ENCODE assay signal across 9 mouse cellular contexts in the genomic region with DNA sequence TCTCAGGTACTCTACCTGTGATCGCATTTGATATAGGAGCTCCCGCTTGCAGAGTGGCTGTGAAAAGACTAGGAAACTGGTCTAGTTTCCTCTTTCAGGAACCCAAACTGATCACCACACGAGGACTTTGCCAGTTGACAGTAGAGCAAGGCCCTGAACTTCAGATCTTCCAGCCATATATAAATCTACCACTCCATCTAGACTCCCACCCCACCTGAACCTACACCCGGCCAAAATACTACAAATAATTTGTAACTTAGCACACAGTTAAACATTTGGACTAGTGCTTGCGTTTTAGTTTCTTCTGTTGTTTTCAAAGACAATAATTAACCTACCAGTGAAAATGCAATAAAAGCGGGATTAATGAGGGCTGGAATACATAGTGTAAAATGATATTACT. TPM values are rescaled to one million over a fixed set of nuclear protein-coding genes. Genes with fewer than 3 reads are reported as not detected.
DNase-seq lines count a peak whose midpoint lies in the region; ATAC-seq and TF ChIP-seq lines count a peak whose summit lies in the region.
"Had no signal": no experiment of that assay in that cellular context is flagged by ENCODE, and none has a peak within 500 bp of the region (broad histone marks: within the 10 kb centered on the region; RNA-seq: fewer than 3 reads in every experiment).

No protein-coding gene starts in this region.

- no peaks in the 10 kb centered on the region for H3K9me3 ChIP-seq in heart, embryonic 12.5 days (replicated peaks)
- no peaks in the 10 kb centered on the region for H3K9me3 ChIP-seq in MEL (replicated peaks; ENCODE audit: insufficient read depth, low read length)
- H3K9me3 ChIP-seq in forebrain, postnatal 0 days (ENCODE audit: low read length) = no peaks in the 10 kb centered on the region
- H3K9me3 ChIP-seq in liver, embryonic 16.5 days (replicated peaks; ENCODE audit: control insufficient read depth, low read length) = no peaks in the 10 kb centered on the region

- no peak overlapping the region for H3K27ac ChIP-seq in heart, embryonic 12.5 days (ENCODE audit: poor library complexity, severe bottlenecking)
- no peak overlapping the region for H3K27ac ChIP-seq in MEL (ENCODE audit: control insufficient read depth, low read depth, low read length)
- H3K27ac ChIP-seq in forebrain, postnatal 0 days (ENCODE audit: low read depth, low read length) = no peak overlapping the region
- H3K27ac ChIP-seq in liver, embryonic 16.5 days (ENCODE audit: low read length) = no peak overlapping the region

- H3K79me2 ChIP-seq in MEL (ENCODE audit: control insufficient read depth, insufficient read depth, low read length, poor library complexity) = peaks cover 12% of the 10 kb centered on the region

- no peak for ATAC-seq in heart, embryonic 12.5 days (ENCODE audit: insufficient number of reproducible peaks, low FRiP score)
- peak; percentile 5; the same call in 1 of the 2 replicates for ATAC-seq in forebrain, postnatal 0 days
- no peak for ATAC-seq in liver, embryonic 16.5 days (ENCODE audit: low read depth)
- ATAC-seq in activated CD4-positive, CD25-positive, alpha-beta regulatory T cell, adult 4 months = no peak

- TF ChIP-seq POLR2A in MEL (IDR thresholded peaks at IDR 0.05; ENCODE audit: control insufficient read depth in 1 of 2, insufficient read depth in 1 of 2, low read depth in 1 of 2, low read length in 2 of 2, poor library complexity in 1 of 2) = no peak

- H3K4me1 ChIP-seq in heart, embryonic 12.5 days (replicated peaks) = peaks cover 9% of the 10 kb centered on the region
- peaks cover 6 to 11% of the 10 kb centered on the region in 2 experiments for H3K4me1 ChIP-seq in MEL (ENCODE audit: control insufficient read depth in 1 of 2, insufficient read depth in 2 of 2, low read length in 2 of 2)
- peaks cover 7% of the 10 kb centered on the region; the same call in 1 of the 2 replicates for H3K4me1 ChIP-seq in forebrain, postnatal 0 days (ENCODE audit: insufficient read depth)
- H3K4me1 ChIP-seq in liver, embryonic 16.5 days (ENCODE audit: control insufficient read depth, low read depth, low read length) = peaks cover 7% of the 10 kb centered on the region

- peak overlapping the region; percentile 95; the same call in 1 of the 2 replicates for H3K4me3 ChIP-seq in heart, embryonic 12.5 days
- peak overlapping the region in 1 of 2 experiments; percentile 1; a peak in 2 of 4 replicates for H3K4me3 ChIP-seq in MEL (ENCODE audit: control insufficient read depth in 1 of 2, insufficient read depth in 1 of 2, low read depth in 2 of 2, low read length in 2 of 2)
- H3K4me3 ChIP-seq in forebrain, postnatal 0 days (ENCODE audit: low read depth, low read length) = peak overlapping the region; percentile 63
- H3K4me3 ChIP-seq in liver, embryonic 16.5 days (ENCODE audit: low read depth, low read length) = peak overlapping the region; percentile 94; the same call in 1 of the 2 replicates

- H3K9ac ChIP-seq in heart, embryonic 12.5 days = no peak overlapping the region
- peak overlapping the region; percentile 28; the same call in 1 of the 2 replicates for H3K9ac ChIP-seq in MEL (ENCODE audit: control insufficient read depth, low read depth, low read length, poor library complexity, severe bottlenecking)
- no peak overlapping the region for H3K9ac ChIP-seq in forebrain, postnatal 0 days
- no peak overlapping the region for H3K9ac ChIP-seq in liver, embryonic 16.5 days (ENCODE audit: low read depth, low read length)

- DNase-seq in heart, postnatal 14 days = no peak
- DNase-seq in MEL (ENCODE audit: low read depth, low spot score) = no peak
- DNase-seq in forebrain, postnatal 0 days = no peak
- no peak for DNase-seq in layer of hippocampus, postnatal 25 days (ENCODE audit: extremely low spot score in 1 of 2, low spot score in 1 of 2)
- DNase-seq in layer of hippocampus, adult 8-10 months (ENCODE audit: low spot score in 2 of 2) = no peak

- peak overlapping the region; percentile 82; the same call in 1 of the 2 replicates for H3K4me2 ChIP-seq in heart, embryonic 12.5 days
- H3K4me2 ChIP-seq in forebrain, postnatal 0 days (ENCODE audit: low read depth) = peak overlapping the region; percentile 94
- H3K4me2 ChIP-seq in liver, embryonic 16.5 days (ENCODE audit: low read depth, low read length) = peak overlapping the region; percentile 78

- intact Hi-C loops in heart, postnatal 14 days (cut with DNase I) = no loop called here

- TF ChIP-seq RAD21 in MEL (IDR thresholded peaks at IDR 0.05; ENCODE audit: low read depth, low read length) = no peak

- no peak for TF ChIP-seq EP300 in MEL (IDR thresholded peaks at IDR 0.05; ENCODE audit: low read depth in 1 of 2, low read length in 2 of 2)

- 86% methylated on average over 6 of the region's 6 CpGs for WGBS in heart, embryonic 12.5 days
- WGBS in forebrain, postnatal 0 days = 84% methylated on average over 6 of the region's 6 CpGs
- 76% methylated on average over 6 of the region's 6 CpGs for WGBS in liver, embryonic 16.5 days (ENCODE audit: insufficient replicate concordance)

- H3K36me3 ChIP-seq in heart, embryonic 12.5 days = peaks cover 5% of the 10 kb centered on the region; the same call in 1 of the 2 replicates
- H3K36me3 ChIP-seq in MEL (ENCODE audit: control insufficient read depth in 1 of 2, insufficient read depth in 2 of 2, low read length in 2 of 2) = peaks cover 0 to 18% of the 10 kb centered on the region in 2 experiments; a peak in 2 of 4 replicates
- H3K36me3 ChIP-seq in forebrain, postnatal 0 days (ENCODE audit: insufficient read depth) = no peaks in the 10 kb centered on the region
- H3K36me3 ChIP-seq in liver, embryonic 16.5 days (ENCODE audit: control insufficient read depth, insufficient read depth) = no peaks in the 10 kb centered on the region

- H3K27me3 ChIP-seq in heart, embryonic 12.5 days (replicated peaks) = 0 out of 2 replicates have a peak, but pooled peaks cover 8% of the 10 kb centered on the region
- H3K27me3 ChIP-seq in MEL (ENCODE audit: control insufficient read depth in 1 of 2, insufficient read depth in 2 of 2, low read length in 2 of 2) = no peaks in the 10 kb centered on the region; a peak in 1 of 4 replicates
- H3K27me3 ChIP-seq in forebrain, postnatal 0 days (ENCODE audit: insufficient read depth, low read length) = no peaks in the 10 kb centered on the region; the same call in 1 of the 2 replicates
- no peaks in the 10 kb centered on the region; the same call in 1 of the 2 replicates for H3K27me3 ChIP-seq in liver, embryonic 16.5 days (ENCODE audit: control insufficient read depth, insufficient read depth, low read depth, low read length)

- no peak for TF ChIP-seq CTCF in MEL (IDR thresholded peaks at IDR 0.05 in 2 of 3, conservative IDR thresholded peaks at IDR 0.05 in 1 of 3; ENCODE audit: control insufficient read depth in 1 of 3, insufficient read depth in 1 of 3, low read depth in 2 of 3, low read length in 3 of 3, poor library complexity in 1 of 3, severe bottlenecking in 1 of 3)
- TF ChIP-seq CTCF in forebrain, postnatal 0 days (IDR thresholded peaks at IDR 0.05; ENCODE audit: low read depth) = no peak

TF ChIP-seq in MEL, 35 proteins besides CTCF, POLR2A, EP300 and RAD21 (continues in another document):
- TF ChIP-seq TCF12 (IDR thresholded peaks at IDR 0.05; ENCODE audit: low read depth, low read length) = no peak
- TF ChIP-seq ZNF384 (IDR thresholded peaks at IDR 0.05; ENCODE audit: low read depth, low read length) = no peak
- no peak for TF ChIP-seq MEF2A (IDR thresholded peaks at IDR 0.05; ENCODE audit: extremely low read depth, insufficient replicate concordance, low read depth, low read length, poor library complexity, severe bottlenecking)
- no peak for TF ChIP-seq TAL1 (IDR thresholded peaks at IDR 0.05; ENCODE audit: low read length)

RNA-seq across cellular contexts. Expression of a gene that starts 0.4 kb away (rescaled TPM):
- polyA plus RNA-seq in heart, embryonic 12.5 days (2016; fragmentation: Nextera tagmentation; extraction: Ambion mirVana) = 18.2 and 19.0 TPM in 2 replicates
- total RNA-seq in heart, postnatal 14 days (2021) = 1 to 10 TPM; 1.2 to 1.6 TPM
- 12.1 and 14.0 TPM in 2 replicates for total RNA-seq in MEL (2012; rRNA removed)
- polyA plus RNA-seq in MEL (2012; ENCODE audit: insufficient read depth in 1 of 2, insufficient read length in 2 of 2, low read depth in 1 of 2, low replicate concordance in 2 of 2, missing spikeins in 1 of 2) = 10 to 100 TPM in 1 of 2 experiments, not detected in 1; 14.4 TPM
- 3.8 and 4.3 TPM in 2 replicates for total RNA-seq in forebrain, postnatal 0 days (2014; rRNA removed)
- 3.2 and 4.4 TPM in 2 replicates for polyA plus RNA-seq in forebrain, postnatal 0 days (2015; fragmentation: Nextera tagmentation; extraction: Ambion mirVana)
- polyA plus RNA-seq in liver, embryonic 16.5 days (2015; fragmentation: Nextera tagmentation; extraction: Ambion mirVana) = 7.8 and 7.9 TPM in 2 replicates
- 10 to 100 TPM in 1 of 2 experiments, 1 to 10 TPM in 1; 7.0 to 10.1 TPM for polyA plus RNA-seq in activated CD4-positive, CD25-positive, alpha-beta regulatory T cell, adult 4 months (2017; shearing (Covaris generic))
- 1 to 10 TPM; 1.2 to 2.0 TPM for total RNA-seq in layer of hippocampus, postnatal 25 days (2021)
- 1 to 10 TPM; 1.8 to 3.4 (median 2.5) TPM for total RNA-seq in layer of hippocampus, adult 8-10 months (2022)

RNA-seq across cellular contexts. Expression of a gene that starts 43.9 kb away (rescaled TPM):
- polyA plus RNA-seq in heart, embryonic 12.5 days (2016; fragmentation: Nextera tagmentation; extraction: Ambion mirVana) = 307 and 309 TPM in 2 replicates
- 100 to 1,000 TPM; 314 to 320 TPM for total RNA-seq in heart, postnatal 14 days (2021)
- total RNA-seq in MEL (2012; rRNA removed) = 0.15 TPM in 1 of 2 replicates, not detected in the other
- polyA plus RNA-seq in MEL (2012; ENCODE audit: insufficient read depth in 1 of 2, insufficient read length in 2 of 2, low read depth in 1 of 2, low replicate concordance in 2 of 2, missing spikeins in 1 of 2) = under 1 TPM in 1 of 2 experiments, not detected in 1; 0.28 TPM
- 549 and 619 TPM in 2 replicates for total RNA-seq in forebrain, postnatal 0 days (2014; rRNA removed)
- polyA plus RNA-seq in forebrain, postnatal 0 days (2015; fragmentation: Nextera tagmentation; extraction: Ambion mirVana) = 428 and 484 TPM in 2 replicates
- polyA plus RNA-seq in liver, embryonic 16.5 days (2015; fragmentation: Nextera tagmentation; extraction: Ambion mirVana) = 0.63 and 1.0 TPM in 2 replicates
- polyA plus RNA-seq in activated CD4-positive, CD25-positive, alpha-beta regulatory T cell, adult 4 months (2017; shearing (Covaris generic)) = under 1 TPM in 1 of 2 experiments, not detected in 1; 0.97 TPM
- total RNA-seq in layer of hippocampus, postnatal 25 days (2021) = 1,000 to 10,000 TPM; 1,420 to 1,424 TPM
- 1,000 to 10,000 TPM; 1,272 to 1,518 (median 1,383) TPM for total RNA-seq in layer of hippocampus, adult 8-10 months (2022)

RNA-seq across cellular contexts. Expression of a gene that starts 56.7 kb away (rescaled TPM):
- polyA plus RNA-seq in heart, embryonic 12.5 days (2016; fragmentation: Nextera tagmentation; extraction: Ambion mirVana) = not detected in 2 replicates
- not detected for total RNA-seq in heart, postnatal 14 days (2021)
- total RNA-seq in MEL (2012; rRNA removed) = not detected in 2 replicates
- polyA plus RNA-seq in MEL (2012; ENCODE audit: insufficient read depth in 1 of 2, insufficient read length in 2 of 2, low read depth in 1 of 2, low replicate concordance in 2 of 2, missing spikeins in 1 of 2) = not detected
- total RNA-seq in forebrain, postnatal 0 days (2014; rRNA removed) = 0.38 TPM in 1 of 2 replicates, not detected in the other
- not detected in 2 replicates for polyA plus RNA-seq in forebrain, postnatal 0 days (2015; fragmentation: Nextera tagmentation; extraction: Ambion mirVana)
- polyA plus RNA-seq in liver, embryonic 16.5 days (2015; fragmentation: Nextera tagmentation; extraction: Ambion mirVana) = not detected in 2 replicates
- not detected for polyA plus RNA-seq in activated CD4-positive, CD25-positive, alpha-beta regulatory T cell, adult 4 months (2017; shearing (Covaris generic))
- total RNA-seq in layer of hippocampus, postnatal 25 days (2021) = not detected
- not detected for total RNA-seq in layer of hippocampus, adult 8-10 months (2022)
- total RNA-seq: ES-E14 had no signal

Comparison
In these comparisons a context has a peak if more than half of its experiments do, and no peak if none do; other contexts are left out.
1. RNA of a gene that starts 43.9 kb away (total RNA-seq): 1,272 to 1,518 TPM in layer of hippocampus, adult 8-10 months, 1,420 to 1,424 TPM in layer of hippocampus, postnatal 25 days, 549 to 619 TPM in forebrain, postnatal 0 days and 314 to 320 TPM in heart, postnatal 14 days; 0.15 TPM in MEL; every median in the first group is over 100 times any median in the second.
2. Peak in every context shown above with its lines, with median percentiles within 50 percentile points of each other: H3K4me2 ChIP-seq.